Mouse (Mus musculus): Measurements from ENCODE around the gene Cryba2.

Cryba2 gene

DNA sequence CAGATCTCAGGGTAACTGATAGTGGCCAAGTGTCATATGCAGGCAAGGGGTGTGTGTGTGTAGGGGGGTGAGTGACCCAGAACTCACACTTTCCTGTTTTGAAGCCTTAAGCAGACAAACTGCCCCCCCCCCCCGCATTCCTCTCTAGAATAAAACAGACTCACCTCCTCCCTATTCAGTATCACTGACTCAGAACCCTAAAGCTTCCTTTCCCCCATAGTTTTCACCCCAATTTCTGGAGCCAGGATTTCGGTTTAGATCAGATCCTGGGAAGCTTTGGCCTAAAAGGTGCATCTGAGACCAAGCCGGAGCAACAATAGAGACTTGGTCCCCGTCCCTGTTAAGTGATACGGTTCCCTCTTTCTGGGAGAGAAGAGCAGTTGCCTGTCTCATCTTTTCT is 9.5 kb downstream of the Cryba2 start:
- DNase-seq = no peak

DNA sequence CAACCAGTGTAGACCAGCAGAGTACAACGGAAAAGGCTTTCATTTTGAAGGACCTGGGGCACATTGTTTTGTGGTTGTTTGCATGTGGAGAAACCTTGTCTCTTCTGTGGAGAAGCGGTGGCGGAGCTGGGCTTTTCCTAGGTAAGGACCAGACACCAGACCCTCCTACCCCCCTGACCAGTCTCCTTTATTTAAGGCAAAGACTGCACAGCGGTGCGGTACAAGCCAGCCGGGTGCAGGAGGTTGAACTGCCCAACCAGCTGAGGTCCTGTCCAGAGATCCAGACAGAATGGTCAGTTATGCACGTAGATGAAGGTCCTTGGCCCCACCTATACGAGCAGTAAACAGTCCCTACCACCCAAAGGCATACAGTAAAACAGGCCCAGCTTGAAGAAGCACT is 10.1 kb downstream of the Cryba2 start:
- DNase-seq = no peak

DNA sequence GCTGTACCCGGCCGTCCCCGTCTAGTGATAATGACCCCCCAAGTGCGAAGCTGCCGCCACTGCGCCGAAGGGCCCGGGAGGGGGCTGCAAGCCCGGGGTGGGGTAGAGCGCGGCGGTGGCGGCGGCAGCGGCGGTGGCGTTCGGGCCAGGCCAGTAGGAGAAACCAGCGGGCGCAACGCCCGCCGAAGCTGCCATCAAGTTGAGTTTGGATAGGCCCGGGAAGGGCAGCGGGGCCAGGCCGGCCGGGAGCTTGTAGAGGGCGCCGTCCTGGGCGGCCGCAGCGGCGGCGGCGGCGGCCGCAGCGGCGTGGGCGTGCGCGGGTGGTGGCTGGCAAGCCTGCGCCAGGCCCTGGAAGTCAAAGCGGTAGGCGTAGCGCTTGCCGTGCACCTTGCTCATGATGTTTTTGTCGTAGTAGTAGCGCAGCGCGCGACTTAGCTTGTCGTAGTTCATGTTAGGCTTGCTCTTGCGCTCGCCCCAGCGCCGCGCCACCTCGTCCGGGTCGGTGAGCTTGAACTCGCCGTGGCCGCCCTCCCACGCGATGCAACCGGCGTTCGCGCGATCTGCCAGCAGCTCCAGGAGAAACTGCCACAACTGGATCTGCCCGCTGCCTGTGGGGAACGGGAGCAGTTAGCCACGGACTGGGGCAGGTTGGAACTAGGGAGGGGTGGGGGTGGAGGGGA is 10.7 kb downstream of the Cryba2 start:
- DNase-seq = no peak

DNA sequence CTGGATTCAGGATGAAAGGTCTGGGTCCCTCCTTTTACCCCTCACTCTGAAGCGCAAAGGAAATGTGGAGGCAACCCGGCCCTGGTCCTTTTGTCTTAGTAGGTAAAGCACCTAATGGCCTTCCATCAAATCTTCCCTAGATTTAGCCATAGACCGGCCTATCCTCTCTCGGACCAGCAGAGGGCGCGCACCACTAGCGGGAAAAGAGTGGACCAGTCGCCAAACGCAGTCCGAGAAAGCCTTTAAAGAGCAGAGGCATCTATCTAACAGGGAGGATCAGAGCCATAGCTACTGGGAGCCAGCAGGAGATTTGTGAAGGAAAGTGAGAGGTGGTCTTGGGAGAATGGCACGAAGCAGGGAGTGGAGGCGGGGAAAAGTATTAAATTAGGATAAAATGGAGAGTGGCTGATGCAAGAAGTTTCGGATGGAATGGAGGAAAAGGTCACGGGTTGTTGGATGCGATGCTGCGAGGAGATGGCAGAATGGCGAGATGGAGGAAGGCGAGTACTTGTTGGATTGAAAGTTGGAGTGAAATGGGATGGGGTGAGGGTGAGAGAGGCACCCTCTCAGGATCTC is 12.1 kb downstream of the Cryba2 start:
- DNase-seq = peak; percentile 29 to 32

DNA sequence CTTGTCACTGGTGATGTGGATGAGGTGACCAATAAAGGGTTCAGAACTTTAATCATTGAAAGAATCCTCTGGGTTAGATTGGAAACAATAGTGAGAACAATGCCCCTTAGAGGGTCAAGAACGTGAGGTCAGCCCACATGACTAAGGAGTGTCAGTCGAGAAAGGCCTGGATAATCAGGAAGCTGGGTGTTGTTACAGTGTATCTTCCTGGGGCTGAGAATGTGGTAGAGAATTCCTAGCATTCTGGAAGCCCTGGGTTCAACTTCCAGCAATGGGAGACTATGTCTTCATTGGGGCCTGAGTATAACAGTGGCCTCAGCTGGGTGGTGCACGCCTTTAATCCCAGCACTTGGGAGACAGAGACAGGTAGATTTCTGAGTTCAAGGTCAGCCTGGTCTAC is 15.7 kb downstream of the Cryba2 start:
- DNase-seq = no peak

DNA sequence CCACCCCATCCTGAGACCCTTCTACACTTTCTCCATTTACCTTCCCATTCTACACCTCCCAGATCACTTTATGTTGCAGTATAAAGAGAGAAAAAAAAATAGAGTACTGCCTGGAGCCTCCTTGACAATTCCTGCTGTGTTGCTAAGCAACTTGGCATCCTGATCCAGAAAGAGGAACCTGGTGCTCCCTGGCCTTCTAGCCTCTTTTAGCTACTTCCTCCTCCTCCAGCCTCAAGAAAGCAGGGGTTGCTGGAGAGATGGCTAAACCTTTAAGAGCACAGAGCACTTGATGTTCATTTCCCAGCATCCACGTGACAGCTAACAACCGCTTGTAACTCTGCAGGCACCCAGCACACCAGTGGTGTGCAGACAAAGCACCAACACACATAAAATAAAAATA is 20.7 kb downstream of the Cryba2 start:
- DNase-seq = no peak

DNA sequence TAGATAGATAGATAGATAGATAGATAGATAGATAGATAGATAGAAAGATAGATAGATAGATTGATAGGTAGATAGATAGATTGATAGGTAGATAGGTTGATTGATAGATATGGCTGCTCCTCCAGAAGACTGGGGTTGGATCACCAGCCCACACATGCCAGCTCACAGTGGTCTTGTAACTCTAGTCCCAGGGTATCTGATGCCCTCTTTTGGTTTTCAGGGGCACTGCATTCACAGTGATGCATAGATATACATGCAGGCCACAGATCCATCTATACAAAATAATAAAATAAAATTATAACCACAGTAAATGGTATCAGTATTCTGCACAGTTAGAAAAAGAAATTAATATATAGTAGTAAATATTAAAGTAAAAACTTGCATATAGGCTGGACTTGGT is 31.2 kb downstream of the Cryba2 start:
- DNase-seq = no peak

DNA sequence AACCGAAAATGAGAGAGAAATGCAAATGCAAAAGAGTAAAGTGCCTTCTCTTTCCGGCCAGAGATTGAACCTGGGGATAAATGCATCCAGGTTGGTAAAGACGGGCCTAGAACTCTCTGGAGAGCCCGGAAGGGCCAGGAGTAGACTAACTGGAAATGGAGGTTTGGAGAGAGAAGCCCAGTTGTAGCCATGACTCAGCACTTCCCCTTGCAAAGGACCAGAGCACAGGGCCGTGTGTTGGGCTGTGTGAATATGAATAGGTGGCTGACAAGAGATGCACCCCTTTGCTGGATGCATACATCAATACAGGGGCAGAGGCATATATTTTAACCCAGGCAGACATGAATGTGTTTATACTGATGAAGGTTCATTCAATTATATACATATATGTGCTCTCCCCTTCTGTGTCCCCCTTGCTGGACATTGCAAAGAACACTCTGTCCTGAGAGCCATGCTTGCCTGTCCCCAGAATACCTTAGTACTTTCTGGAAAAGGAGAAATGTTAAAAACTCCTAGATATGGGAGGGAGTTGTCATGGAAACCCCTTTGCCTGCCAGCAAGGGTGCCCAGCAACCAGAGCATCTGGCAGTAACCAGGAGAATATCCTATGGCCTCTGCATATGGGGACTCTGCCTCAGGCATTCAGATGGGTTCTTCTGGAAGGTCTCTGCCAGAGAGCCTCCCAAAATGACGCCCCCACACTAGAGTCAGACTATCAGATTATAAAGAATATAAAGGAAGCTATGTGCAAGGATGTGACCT is 33.5 kb downstream of the Cryba2 start:
- DNase-seq = no peak

DNA sequence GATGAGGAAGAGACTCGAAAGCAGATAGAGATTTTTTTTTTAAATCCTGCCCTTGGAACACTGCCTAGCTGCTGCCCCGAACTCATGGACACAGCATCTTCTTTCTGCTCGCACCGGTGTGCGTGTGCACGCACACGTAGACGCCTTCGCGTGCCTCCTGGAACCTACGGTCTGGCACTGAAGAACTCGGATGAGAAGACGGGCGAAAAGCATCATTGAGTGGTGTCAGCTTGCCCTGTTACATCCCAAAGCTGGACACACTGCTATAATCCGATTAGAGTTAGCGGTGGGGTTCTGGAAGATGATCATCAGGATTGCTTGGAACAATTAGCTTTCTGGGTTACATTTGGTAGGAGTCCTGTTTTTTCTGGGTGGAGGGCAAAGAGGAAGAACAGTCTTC is 34.1 kb downstream of the Cryba2 start:
- DNase-seq = no peak

DNA sequence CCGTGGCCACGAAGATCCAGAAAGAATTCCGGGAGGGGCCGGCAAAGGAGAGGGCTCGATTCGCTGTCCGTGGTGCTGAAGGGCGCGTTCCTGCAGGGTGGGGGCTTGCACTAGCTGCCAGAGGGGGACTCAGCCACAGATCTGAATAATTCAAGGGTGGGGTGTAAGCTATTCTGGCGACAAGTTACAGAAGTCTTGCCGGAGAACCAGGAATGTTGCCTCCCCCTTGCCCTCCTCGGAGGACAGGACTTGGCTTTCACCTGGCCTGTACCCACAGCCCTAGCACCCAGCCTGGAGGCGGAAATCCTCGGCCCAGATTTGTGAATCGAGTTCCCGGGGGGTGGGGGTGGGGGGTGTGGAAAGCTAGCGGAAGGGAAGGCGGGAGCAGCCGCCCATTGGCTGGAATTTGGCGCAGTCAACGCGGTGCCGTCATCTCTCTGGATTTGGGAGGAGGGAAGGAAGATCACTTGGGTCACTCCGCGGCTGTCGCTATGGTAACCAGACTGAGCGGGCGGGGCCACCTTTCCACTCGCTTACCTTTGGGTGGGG is 34.7 kb downstream of the Cryba2 start:
- DNase-seq = peak; percentile 15 to 27

DNA sequence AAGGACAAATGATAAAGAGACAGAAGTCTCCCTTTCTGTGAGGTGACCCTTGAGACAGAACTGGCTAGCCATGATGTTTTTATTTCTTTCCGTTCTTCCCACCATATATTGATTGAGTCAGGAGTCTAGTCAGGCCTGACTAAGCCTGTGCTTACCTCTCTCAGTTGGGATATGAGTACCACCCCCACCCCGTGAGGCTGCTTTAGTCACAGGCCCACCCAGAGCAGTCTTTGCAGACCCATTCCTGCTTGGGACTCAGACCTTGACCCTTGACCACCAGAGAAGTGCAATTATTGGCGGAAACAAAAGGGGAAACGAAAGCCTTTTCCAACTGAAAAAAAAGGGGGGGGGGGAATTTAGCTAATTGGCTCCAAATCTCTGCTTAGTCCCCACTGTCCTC is 35.3 kb downstream of the Cryba2 start:
- DNase-seq = no peak

DNA sequence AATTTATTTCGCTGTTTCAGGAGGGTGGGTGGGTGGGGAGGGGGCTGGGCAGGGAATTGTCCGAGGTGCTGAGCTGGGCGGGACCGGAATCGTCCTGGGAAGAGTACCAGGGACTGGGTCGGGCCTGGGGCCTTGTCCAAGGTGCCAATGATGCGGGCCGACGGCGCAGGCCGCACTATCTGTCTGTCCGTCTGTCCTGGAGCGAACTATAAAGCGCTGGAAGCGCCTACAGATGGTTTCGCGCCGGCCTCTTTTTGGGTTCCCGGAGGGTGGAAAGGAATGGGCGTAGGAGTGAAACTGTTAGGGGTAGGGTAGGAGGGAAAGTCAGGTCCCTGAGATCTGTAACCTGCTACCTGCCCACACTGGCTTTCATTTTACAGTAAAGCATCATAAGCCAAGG is 35.7 kb downstream of the Cryba2 start:
- DNase-seq = no peak

DNA sequence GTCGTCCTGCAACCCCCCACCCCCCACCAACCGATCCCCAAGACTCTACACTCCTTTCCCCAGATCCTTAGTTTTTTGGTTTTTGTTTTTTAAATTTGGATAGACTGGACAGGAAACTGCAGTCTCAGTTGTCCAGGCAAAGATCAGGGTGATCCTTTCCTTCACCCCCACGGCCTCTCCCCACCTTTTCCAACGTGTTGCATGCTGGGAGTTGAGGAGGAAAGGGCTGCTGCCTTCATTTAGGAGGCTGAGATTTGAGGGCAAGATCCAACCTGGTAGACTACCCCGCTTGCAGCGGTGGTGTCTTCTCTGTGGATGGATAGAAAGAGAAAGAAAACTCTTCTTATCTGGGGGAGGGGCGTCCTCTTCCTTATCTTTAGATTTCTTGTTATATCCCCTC is 36.2 kb downstream of the Cryba2 start:
- no peak for DNase-seq

DNA sequence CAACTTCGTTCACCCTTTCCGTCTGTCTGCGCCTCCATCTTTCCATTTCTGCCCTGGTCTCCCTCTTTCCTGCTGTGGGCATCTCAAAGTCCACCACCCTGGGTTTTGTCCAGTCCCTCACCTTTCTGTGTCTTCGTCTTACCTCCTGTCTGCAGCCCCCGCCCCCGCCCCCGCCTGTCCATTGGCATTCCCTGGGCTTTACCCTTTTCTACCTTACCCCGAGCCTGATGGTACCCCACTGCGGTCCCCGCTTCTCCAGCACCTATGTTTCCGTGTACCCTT is 36.6 kb downstream of the Cryba2 start:
- no peak for DNase-seq

DNA sequence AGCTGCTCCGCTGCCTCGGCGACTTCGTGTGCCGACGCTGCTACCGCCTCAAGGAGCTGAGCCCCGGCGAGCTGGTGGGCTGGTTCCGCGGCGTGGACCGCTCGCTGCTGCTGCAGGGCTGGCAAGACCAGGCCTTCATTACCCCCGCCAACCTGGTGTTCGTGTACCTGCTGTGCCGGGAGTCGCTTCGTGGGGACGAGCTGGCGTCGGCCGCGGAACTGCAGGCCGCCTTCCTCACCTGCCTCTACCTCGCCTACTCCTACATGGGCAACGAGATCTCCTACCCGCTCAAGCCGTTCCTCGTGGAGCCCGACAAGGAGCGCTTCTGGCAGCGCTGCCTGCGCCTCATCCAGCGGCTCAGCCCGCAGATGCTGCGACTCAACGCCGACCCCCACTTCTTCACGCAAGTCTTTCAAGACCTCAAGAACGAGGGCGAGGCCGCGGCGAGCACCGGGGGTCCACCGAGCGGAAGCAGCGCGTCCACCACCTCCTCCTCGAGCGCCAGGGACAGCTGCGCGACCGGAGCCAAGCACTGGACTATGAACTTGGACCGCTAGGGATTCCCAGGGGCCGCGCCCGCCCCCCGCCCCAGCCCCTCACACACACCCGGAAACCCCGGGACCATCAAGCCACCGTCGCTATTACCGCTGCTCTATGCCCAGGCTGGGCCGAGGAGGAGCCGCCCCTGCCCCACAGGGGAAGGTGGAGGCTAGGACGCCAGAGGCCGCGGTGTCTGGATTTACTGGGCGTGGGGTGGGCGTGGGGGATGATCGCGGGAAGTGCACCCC is 37.1 kb downstream of the Cryba2 start:
- peak; percentile 3 to 8 for DNase-seq

DNA sequence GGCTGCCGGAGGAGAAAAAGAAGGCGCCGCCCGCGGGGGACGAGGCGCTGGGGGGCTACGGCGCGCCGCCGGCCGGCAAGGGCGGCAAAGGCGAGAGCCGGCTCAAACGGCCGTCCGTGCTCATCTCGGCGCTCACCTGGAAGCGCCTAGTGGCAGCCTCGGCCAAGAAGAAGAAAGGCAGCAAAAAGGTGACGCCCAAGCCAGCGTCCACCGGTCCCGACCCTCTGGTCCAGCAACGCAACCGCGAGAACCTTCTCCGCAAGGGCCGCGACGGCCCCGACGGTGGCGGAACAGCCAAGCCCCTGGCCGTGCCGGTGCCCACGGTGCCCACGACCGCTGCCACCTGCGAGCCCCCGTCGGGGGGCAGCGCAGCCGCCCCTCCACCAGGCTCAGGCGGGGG is 37.8 kb downstream of the Cryba2 start:
- DNase-seq = no peak

DNA sequence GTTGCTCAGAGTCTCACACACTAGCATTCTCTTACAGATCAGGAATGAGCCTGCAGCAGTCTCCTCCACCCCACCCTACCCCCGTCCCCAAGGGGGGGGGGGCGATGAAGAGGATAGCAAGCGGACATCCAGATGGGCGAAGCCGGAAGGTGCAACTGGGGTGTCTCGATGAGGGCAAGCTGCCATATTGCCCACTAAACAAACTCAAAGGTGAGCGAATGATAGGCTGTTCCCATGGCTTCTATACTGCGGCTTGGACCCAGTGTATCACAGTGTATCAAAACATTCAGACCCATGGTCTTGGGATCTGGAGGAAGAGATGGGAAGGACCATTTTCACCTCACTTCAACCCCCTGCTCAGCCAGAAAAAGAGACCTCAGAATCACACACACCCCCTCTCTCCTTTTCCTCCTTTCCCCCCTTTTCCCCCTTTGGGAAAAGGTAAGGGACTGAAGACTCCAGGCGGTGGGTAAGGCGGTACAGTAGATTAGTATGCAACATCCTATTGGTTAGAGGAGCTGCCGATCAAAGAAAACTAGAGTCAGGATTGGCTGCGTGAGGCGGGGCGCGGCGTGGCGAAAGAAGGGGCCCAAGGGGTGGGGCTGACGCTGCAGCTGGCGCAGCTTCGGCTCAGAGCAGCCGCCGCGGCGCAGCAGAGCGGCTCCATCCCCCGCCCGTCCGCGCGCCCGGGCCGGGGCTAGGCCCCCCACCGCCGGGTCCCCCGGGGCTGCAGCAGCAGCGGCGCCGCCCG is 38.5 kb downstream of the Cryba2 start, which contains the start of gene Cdk5r2:
TSS of gene Cdk5r2 (plus strand) at position 629 of the 751 bp plus-strand sequence.
- peak; percentile 72 to 80 for DNase-seq

DNA sequence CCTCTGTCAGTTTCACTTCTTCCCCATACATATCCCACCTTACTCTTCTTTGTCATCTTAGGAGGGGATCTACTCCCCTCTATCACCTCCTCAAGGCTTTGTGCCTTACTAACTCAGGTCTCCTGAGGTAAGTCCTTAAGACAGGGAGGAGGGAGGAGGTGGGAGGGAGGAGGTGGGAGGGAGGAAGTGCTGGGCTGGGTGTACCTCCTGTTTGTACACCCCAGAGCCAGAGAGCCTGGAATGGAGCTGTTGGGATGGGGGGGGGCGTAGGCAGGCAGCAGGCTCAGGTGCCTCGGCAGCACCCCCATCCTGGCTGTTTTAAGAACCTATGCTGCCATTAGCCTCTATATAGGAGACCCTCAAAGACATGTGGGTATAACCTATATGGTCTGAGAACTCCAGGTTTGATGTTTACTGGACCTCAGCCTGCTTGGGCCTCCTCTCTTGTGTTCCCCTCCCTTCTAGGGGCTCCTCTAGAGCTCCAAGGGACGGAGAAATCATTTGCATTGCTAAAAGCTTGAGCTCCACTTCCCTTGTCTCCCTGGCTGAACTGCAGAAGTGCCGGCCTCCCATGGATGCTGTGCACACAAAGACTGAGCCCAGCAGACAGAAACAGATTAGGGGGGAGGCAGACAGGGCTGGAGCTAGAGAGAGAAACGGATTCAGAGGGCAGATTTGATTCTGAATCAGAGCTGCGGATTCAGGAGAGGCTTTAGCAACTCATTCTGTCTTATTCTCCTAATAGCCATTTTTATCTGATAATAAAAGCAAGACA is 41.8 kb downstream of the Cryba2 start:
- no peak for DNase-seq

DNA sequence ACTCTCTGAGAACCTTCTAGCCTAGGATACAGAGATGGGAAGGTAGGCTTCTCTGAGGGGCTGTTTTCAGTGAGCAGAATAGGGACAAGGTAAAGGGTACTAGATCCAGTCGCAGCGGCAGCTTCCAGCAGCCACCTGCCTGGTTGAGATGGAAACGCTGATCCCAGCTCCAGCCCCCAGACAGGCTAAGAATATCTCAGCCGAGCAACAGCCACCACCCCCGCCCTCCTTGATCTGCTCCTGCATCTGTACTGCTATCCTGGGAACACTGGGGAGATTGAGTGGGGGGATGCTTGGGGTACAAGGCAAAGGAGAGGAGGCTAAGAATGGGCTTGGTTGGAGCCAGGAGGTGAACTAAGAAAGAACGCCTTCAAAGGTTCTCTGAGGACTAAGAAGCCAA is 42.7 kb downstream of the Cryba2 start:
- DNase-seq = no peak

DNA sequence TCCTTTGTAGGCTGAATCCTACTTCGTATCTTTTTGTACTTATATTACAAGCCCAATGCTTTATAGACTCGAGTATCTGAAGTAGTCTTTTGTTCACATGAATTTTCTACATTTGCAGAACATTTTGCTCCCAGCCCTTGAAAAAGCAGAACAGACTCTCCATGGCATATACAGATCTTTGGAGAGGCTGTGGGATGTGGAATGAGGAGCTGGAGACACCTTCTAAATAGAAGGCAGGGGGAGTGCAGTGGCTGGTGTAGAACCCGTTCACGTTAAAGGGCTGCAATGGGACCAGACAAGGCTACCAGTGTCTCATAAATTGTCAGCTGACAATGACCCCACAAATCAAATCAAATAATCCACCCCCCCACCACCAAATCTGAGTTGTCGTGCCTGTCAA is 44.0 kb downstream of the Cryba2 start:
- no peak for DNase-seq

DNA sequence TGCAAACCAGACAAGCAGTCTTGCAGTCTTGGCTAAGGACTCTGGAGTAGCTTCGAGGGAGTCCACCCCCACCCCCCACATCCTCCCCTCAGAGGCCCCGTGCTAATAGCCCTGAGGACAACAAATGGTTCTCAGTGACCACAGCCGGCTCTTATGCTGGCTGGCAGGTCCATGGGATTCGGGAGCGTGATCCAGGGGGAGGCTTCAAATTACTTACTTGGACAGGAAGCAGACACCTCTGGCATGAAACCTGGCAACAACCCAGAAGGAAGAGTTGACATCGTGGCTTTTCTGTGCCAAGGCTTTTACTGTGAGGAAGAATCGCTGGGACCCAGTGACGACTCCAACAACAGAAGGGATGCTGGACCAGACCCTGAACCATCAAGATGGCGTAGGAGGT is 46.6 kb downstream of the Cryba2 start:
- DNase-seq = no peak

DNA sequence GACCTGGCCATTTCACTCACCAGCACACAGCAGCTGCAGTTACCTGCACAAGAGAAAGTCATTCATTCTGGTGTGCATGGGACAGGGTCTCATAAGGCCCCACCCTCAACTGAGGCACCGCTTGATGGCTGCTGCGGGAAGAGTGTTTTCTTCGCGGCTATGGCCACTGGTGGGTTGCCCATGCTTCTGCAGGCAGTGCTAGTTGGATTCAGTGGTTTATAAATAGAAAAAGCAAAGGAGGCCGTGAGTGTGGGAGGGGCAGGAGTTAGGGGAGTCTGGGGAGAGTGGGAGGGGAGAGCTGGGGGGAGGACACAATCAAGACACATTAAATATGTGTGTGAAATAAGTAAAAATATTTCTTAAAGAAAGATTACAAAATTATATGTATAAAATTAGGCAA is 49.9 kb downstream of the Cryba2 start:
- DNase-seq = no peak

Data from thymus, postnatal 36 days (tissue).